ENCODE assay signal across 8 mouse cellular contexts in the genomic region with DNA sequence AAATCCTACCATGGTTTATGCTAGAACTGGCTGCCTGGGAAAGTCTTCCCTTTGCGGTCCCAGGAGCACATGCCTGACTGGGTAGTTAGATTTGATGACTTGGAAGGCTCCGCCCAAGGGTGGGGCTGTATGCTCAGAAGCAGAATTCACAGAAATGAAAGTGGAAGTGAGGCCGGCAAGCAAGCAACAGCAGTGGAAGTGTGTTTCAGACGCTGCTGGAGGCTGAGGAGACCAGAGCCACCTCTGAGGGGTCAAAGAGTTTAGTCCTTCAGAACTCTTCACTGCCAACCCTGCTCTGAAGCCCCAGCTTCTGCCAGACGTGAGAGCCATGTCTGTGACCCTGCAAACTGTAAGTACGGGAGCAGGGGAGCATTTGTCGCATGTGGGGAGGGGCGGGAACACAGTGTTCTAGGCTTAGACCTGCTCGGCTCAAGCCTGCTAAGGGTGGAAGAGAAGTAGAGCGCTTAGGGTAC. TPM values are rescaled to one million over a fixed set of nuclear protein-coding genes. Genes with fewer than 3 reads are reported as not detected.
A peak's percentile ranks its signal among the peaks of the same experiment; 100 is the strongest.
DNase-seq lines count a peak whose midpoint lies in the region; ATAC-seq and TF ChIP-seq lines count a peak whose summit lies in the region.

A gene (plus strand): TSS at position 134 of the 473 bp plus-strand sequence.

- TF ChIP-seq CTCF in cerebellum, adult 2 months (IDR thresholded peaks at IDR 0.05; ENCODE audit: borderline replicate concordance, insufficient read depth, low read depth, low read length): no peak

- no peaks in the 10 kb centered on the region for H3K27me3 ChIP-seq in hindbrain, embryonic 12.5 days
- H3K27me3 ChIP-seq in cerebellum, adult 2 months (ENCODE audit: control insufficient read depth, insufficient read depth, low read length): no peaks in the 10 kb centered on the region

- ATAC-seq in activated CD4-positive, CD25-positive, alpha-beta regulatory T cell, adult 4 months: peak; percentile 84
- no peak for ATAC-seq in hindbrain, embryonic 12.5 days (ENCODE audit: low FRiP score)

- H3K27ac ChIP-seq in hindbrain, embryonic 12.5 days: no peak within 1 kb of the TSS
- H3K27ac ChIP-seq in cerebellum, adult 2 months (ENCODE audit: insufficient read depth, low read length): no peak within 1 kb of the TSS

- no peaks in the 10 kb centered on the region for H3K9me3 ChIP-seq in hindbrain, embryonic 12.5 days (replicated peaks)

- no peak for TF ChIP-seq POLR2A in cerebellum, adult 2 months (IDR thresholded peaks at IDR 0.05; ENCODE audit: borderline replicate concordance, insufficient read depth, low read length)

- peak within 1 kb of the TSS; percentile 15 for H3K4me3 ChIP-seq in hindbrain, embryonic 12.5 days
- no peak within 1 kb of the TSS for H3K4me3 ChIP-seq in cerebellum, adult 2 months (replicated peaks; ENCODE audit: insufficient read depth, low read depth, low read length)

- DNase-seq in CD4-positive, CD25-positive, alpha-beta regulatory T cell, adult 2 months (ENCODE audit: low read depth, low spot score): peak; percentile 90
- DNase-seq in fibroblast of lung, adult 2 months (ENCODE audit: low read depth): peak; percentile 96
- peak; percentile 89 for DNase-seq in liver
- peak; percentile 89 for DNase-seq in naive thymus-derived CD4-positive, alpha-beta T cell, adult 2 months (ENCODE audit: low read depth)
- DNase-seq in urinary bladder, adult 2 months (ENCODE audit: low spot score): no peak
- DNase-seq in cerebellum, adult 2 months: no peak

- H3K4me2 ChIP-seq in hindbrain, embryonic 12.5 days (replicated peaks): peak within 1 kb of the TSS; percentile 30

- 35% methylated on average over 10 of the region's 10 CpGs for WGBS in hindbrain, embryonic 12.5 days
- WGBS in cerebellum, adult 2 months: 31% methylated on average over 10 of the region's 10 CpGs

- H3K9ac ChIP-seq in hindbrain, embryonic 12.5 days: no peak within 1 kb of the TSS

- peaks cover 25% of the 10 kb centered on the region for H3K36me3 ChIP-seq in hindbrain, embryonic 12.5 days

- peaks cover 10% of the 10 kb centered on the region for H3K4me1 ChIP-seq in hindbrain, embryonic 12.5 days
- no peaks in the 10 kb centered on the region for H3K4me1 ChIP-seq in cerebellum, adult 2 months (ENCODE audit: control insufficient read depth, insufficient read depth, low read length)

RNA-seq across cellular contexts. Expression of the gene that starts here (rescaled TPM):
- polyA plus RNA-seq in activated CD4-positive, CD25-positive, alpha-beta regulatory T cell, adult 4 months (2017; shearing (Covaris generic)): 100 to 1,000 TPM; 148 to 179 TPM
- 4.2 and 5.7 TPM in 2 replicates for polyA plus RNA-seq in hindbrain, embryonic 12.5 days (2016; fragmentation: Nextera tagmentation; extraction: Ambion mirVana)
- 66.6 and 79.9 TPM in 2 replicates for polyA plus RNA-seq in urinary bladder, adult 2 months (2012; rRNA removed)
- 6.2 and 6.3 TPM in 2 replicates for polyA plus RNA-seq in cerebellum, adult 2 months (2012; rRNA removed)

Comparison
In these comparisons a context has a peak if more than half of its experiments do, and no peak if none do; other contexts are left out.
1. DNase-seq: peak in CD4-positive, CD25-positive, alpha-beta regulatory T cell, adult 2 months (single experiment), fibroblast of lung, adult 2 months (single experiment), liver (single experiment) and naive thymus-derived CD4-positive, alpha-beta T cell, adult 2 months (single experiment); none in urinary bladder, adult 2 months (single experiment) and cerebellum, adult 2 months (0 of 2).